Mouse (Mus musculus) forebrain, embryonic 11.5 days (tissue): ENCODE measurements around the gene Adcyap1r1. TPM values are rescaled to one million over a fixed set of nuclear protein-coding genes. Genes with fewer than 3 reads are reported as not detected.
A peak's percentile ranks its signal among the peaks of the same experiment; 100 is the strongest.

Experiments
- ATAC-seq: fragments of 200-750 bp; cut with Nextera tagmentation; replicated peaks from 2 replicates; pipeline ENCODE4 v1.8.0; 2017; ENCODE audit warnings: moderate TSS enrichment; ENCODE audit not compliant: low FRiP score
- DNase-seq: peaks from one replicate; pipeline ENCODE4 v3.0.0-alpha.2; 2017; ENCODE audit warnings: low spot score
- H3K27ac ChIP-seq: fragments of 300-500 bp; sonication (generic); 2 replicates; pipeline ENCODE4 v1.5.1; 2014; ENCODE audit warnings: low read depth, low read length
- H3K27me3 ChIP-seq: fragments of 300-500 bp; sonication (generic); 2 replicates; pipeline ENCODE4 v1.6.1; 2014; ENCODE audit warnings: mild to moderate bottlenecking, low read length, mixed read lengths; ENCODE audit not compliant: control insufficient read depth, insufficient read depth
- H3K36me3 ChIP-seq: fragments of 300-500 bp; sonication (generic); 2 replicates; pipeline ENCODE4 v1.6.1; 2014; ENCODE audit warnings: mild to moderate bottlenecking, low read length, moderate library complexity, mixed read lengths; ENCODE audit not compliant: control insufficient read depth, insufficient read depth
- H3K4me1 ChIP-seq: fragments of 300-500 bp; sonication (generic); replicated peaks from 2 replicates; pipeline ENCODE4 v1.6.1; 2014; ENCODE audit warnings: low read length, mixed read lengths; ENCODE audit not compliant: control insufficient read depth, insufficient read depth
- H3K4me2 ChIP-seq: fragments of 300-500 bp; sonication (generic); 2 replicates; pipeline ENCODE4 v1.6.1; 2014; ENCODE audit warnings: low read depth, mild to moderate bottlenecking, low read length, moderate library complexity, mixed read lengths; ENCODE audit not compliant: severe bottlenecking
- H3K4me3 ChIP-seq: fragments of 300-500 bp; sonication (generic); 2 replicates; pipeline ENCODE4 v1.5.1; 2014; ENCODE audit warnings: low read depth, low read length
- H3K9ac ChIP-seq: fragments of 300-500 bp; sonication (generic); 2 replicates; pipeline ENCODE4 v1.6.1; 2014; ENCODE audit warnings: low read length
- H3K9me3 ChIP-seq: fragments of 300-500 bp; sonication (generic); 2 replicates; pipeline ENCODE4 v1.6.1; 2016; ENCODE audit warnings: low read length, mixed read lengths; ENCODE audit not compliant: control insufficient read depth
- WGBS: fragments of 180-500 bp; shearing (Covaris S2); extraction: QIAGEN DNeasy Blood & Tissue Kit; methylation state at CpG from one replicate; pipeline ENCODE4 v1.1.7; 2014; 5-methylcytosine and 5-hydroxymethylcytosine counted together
- polyA plus RNA-seq: library from polyadenylated mRNA; unstranded; fragments of >200 nt; fragmentation: Nextera tagmentation; extraction: Ambion mirVana; gene quantifications from 2 replicates; pipeline ENCODE4 v1.2.1, GENCODE M21; 2014

The Adcyap1r1 gene
- polyA plus RNA-seq, 1 experiment from 2014 or later: 7.9 TPM

DNA sequence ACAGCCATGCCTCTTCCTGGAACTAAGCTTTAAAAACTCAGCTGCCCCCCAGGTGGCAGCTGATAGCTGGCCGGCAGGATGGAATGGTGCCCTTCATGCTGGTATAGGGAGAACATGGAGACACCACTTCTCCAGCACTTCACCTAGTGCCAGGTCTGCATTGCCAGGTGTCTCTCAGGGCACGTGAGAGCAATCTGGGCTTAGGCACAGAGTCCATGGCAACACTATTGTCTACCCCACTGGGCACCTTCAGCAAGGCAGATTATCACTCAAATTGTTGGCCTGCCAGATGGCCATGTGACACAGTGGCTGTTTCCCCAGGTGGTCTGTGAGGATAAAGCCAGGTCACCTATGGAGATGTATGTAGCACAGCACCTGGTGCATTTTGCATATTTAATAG lies 20.6 kb downstream of the Adcyap1r1 start:
- Histone ChIP-seq H3K4me2 (no peak overlapping the region), H3K27ac (no peak overlapping the region), H3K4me1 (no peaks in the 10 kb centered on the region), H3K9me3 (no peaks in the 10 kb centered on the region), H3K4me3 (no peak overlapping the region), H3K27me3 (no peaks in the 10 kb centered on the region), H3K9ac (no peak overlapping the region), H3K36me3 (no peaks in the 10 kb centered on the region)
- WGBS: 81% methylated on average over 2 of the region's 2 CpGs
- DNase-seq (no peak), ATAC-seq (no peak)

- 83% methylated on average over 1 of the region's 1 CpGs for WGBS
- no peaks in the 10 kb centered on the region for H3K27me3 ChIP-seq
- ATAC-seq: no peak
- H3K4me1 ChIP-seq: peaks cover 11% of the 10 kb centered on the region; the same call in 1 of the 2 replicates
- H3K9ac ChIP-seq: no peak overlapping the region
- H3K9me3 ChIP-seq: no peaks in the 10 kb centered on the region
- no peaks in the 10 kb centered on the region for H3K36me3 ChIP-seq
- no peak for DNase-seq
- H3K27ac ChIP-seq: no peak overlapping the region
- no peak overlapping the region for H3K4me2 ChIP-seq
- no peak overlapping the region for H3K4me3 ChIP-seq
Observed at GRCm38 (mm10) chr6:55480988-55481387, 29.2 kb downstream of the Adcyap1r1 start.

- H3K27ac ChIP-seq: no peak overlapping the region
- no peak overlapping the region for H3K9ac ChIP-seq
- no peaks in the 10 kb centered on the region for H3K36me3 ChIP-seq
- no peak for DNase-seq
- H3K4me3 ChIP-seq: no peak overlapping the region
- no peak for ATAC-seq
- no peaks in the 10 kb centered on the region for H3K9me3 ChIP-seq
- H3K27me3 ChIP-seq: no peaks in the 10 kb centered on the region
- H3K4me1 ChIP-seq: peaks cover 11% of the 10 kb centered on the region; the same call in 1 of the 2 replicates
- no peak overlapping the region for H3K4me2 ChIP-seq
- 86% methylated on average over 1 of the region's 1 CpGs for WGBS
Observed at GRCm38 (mm10) chr6:55482471-55482870, 30.7 kb downstream of the Adcyap1r1 start.

GRCm38 (mm10) chr6:55483360-55483759 lies 31.6 kb downstream of the Adcyap1r1 start:
- Histone ChIP-seq H3K9me3 (no peaks in the 10 kb centered on the region), H3K4me1 (peaks cover 11% of the 10 kb centered on the region; the same call in 1 of the 2 replicates), H3K4me3 (no peak overlapping the region), H3K4me2 (no peak overlapping the region), H3K36me3 (no peaks in the 10 kb centered on the region), H3K27me3 (no peaks in the 10 kb centered on the region), H3K9ac (no peak overlapping the region), H3K27ac (no peak overlapping the region)
- DNase-seq (no peak), ATAC-seq (no peak)
- WGBS: 84% methylated on average over 7 of the region's 7 CpGs

DNA sequence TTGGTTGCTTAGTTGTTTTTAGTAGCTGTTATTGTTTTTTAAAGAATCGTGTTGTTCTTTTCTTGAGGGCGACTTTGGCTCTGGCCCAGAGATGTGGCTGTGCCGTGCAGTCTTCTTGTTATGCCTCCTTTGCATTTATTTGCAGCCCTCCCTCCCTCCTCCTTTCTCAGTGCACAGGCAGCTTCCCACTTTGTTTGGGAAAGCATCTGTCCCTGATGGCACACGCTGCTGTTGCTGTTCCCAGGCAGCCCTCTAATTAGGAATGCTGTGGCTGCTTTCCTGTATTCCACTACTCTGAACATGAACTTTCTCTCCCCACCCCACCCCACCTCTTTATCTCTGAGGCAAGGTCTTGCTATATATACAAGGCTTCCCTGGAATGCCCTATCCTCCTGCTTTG lies 32.4 kb downstream of the Adcyap1r1 start:
- Histone ChIP-seq H3K9ac (no peak overlapping the region; the same call in 1 of the 2 replicates), H3K4me2 (no peak overlapping the region), H3K4me1 (peaks cover 11% of the 10 kb centered on the region; the same call in 1 of the 2 replicates), H3K27ac (peak overlapping the region; percentile 25; the same call in 1 of the 2 replicates), H3K9me3 (no peaks in the 10 kb centered on the region), H3K4me3 (no peak overlapping the region), H3K27me3 (no peaks in the 10 kb centered on the region), H3K36me3 (no peaks in the 10 kb centered on the region)
- peak; percentile 74 for ATAC-seq
- WGBS: 19% methylated on average over 4 of the region's 4 CpGs
- DNase-seq: peak; percentile 55

DNA sequence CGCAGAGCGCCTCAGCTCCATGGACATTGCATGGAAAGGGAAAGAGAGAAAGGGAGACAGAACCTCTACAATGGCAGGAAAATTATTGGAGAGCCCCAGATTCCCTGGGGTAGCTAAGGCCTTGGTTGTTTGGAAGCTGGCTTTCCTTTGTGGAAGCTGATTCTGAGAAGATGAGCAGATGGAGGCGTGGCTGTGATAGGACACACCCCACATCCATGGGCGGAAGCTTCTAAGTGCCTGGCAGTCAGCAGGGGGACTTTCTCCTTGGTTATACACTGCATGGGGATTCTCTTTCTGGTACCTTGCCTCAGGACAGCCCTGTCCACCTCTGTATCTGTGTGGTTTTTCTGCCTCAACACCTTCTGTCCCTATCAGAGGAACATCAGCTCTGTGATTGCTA lies 33.4 kb downstream of the Adcyap1r1 start:
- H3K4me2 ChIP-seq: no peak overlapping the region
- no peaks in the 10 kb centered on the region for H3K27me3 ChIP-seq
- no peak overlapping the region for H3K27ac ChIP-seq
- H3K9me3 ChIP-seq: no peaks in the 10 kb centered on the region
- ATAC-seq: 0 out of 2 replicates have a peak, but pooled peaks have one; percentile 3
- no peak for DNase-seq
- H3K9ac ChIP-seq: no peak overlapping the region
- no peaks in the 10 kb centered on the region for H3K36me3 ChIP-seq
- H3K4me3 ChIP-seq: no peak overlapping the region
- H3K4me1 ChIP-seq: peaks cover 11% of the 10 kb centered on the region; the same call in 1 of the 2 replicates
- WGBS: 71% methylated on average over 4 of the region's 4 CpGs

DNA sequence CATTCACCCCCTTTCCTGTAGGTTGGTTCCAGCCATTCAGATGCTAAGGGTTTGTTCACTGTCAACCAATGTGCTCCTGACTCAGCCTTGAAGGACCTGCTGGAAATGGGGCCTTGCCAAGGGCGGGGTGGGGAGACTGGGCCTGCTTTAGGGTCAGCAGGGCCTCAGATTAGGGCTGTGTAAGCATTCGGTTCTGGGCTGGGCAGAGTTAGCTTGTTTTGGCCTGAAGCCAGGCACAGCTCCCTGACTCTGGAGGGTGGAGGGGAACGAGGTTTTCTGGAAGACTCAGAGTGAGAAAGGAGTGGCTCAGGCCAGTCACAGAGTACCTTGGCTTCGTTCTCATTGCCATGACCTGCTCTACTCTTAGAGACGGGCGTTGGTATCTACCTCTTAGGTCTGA lies 35.9 kb downstream of the Adcyap1r1 start:
- Histone ChIP-seq H3K9me3 (no peaks in the 10 kb centered on the region), H3K4me3 (no peak overlapping the region), H3K4me1 (peaks cover 11% of the 10 kb centered on the region; the same call in 1 of the 2 replicates), H3K36me3 (no peaks in the 10 kb centered on the region), H3K4me2 (no peak overlapping the region), H3K9ac (no peak overlapping the region), H3K27me3 (no peaks in the 10 kb centered on the region), H3K27ac (no peak overlapping the region)
- no peak for DNase-seq
- ATAC-seq: no peak
- WGBS: 81% methylated on average over 6 of the region's 6 CpGs

- no peak overlapping the region for H3K4me3 ChIP-seq
- H3K27ac ChIP-seq: no peak overlapping the region
- no peaks in the 10 kb centered on the region for H3K27me3 ChIP-seq
- no peaks in the 10 kb centered on the region for H3K36me3 ChIP-seq
- no peaks in the 10 kb centered on the region for H3K9me3 ChIP-seq
- no peak overlapping the region for H3K4me2 ChIP-seq
- DNase-seq (no peak), ATAC-seq (no peak)
- WGBS: 98% methylated on average over 4 of the region's 4 CpGs
- H3K4me1 ChIP-seq: no peaks in the 10 kb centered on the region
- no peak overlapping the region for H3K9ac ChIP-seq
Observed at GRCm38 (mm10) chr6:55496201-55496600, 44.4 kb downstream of the Adcyap1r1 start.

GRCm38 (mm10) chr6:55498753-55499152 lies 47.0 kb downstream of the Adcyap1r1 start:
- Histone ChIP-seq H3K9ac (no peak overlapping the region), H3K36me3 (no peaks in the 10 kb centered on the region), H3K27ac (no peak overlapping the region), H3K27me3 (no peaks in the 10 kb centered on the region), H3K4me1 (no peaks in the 10 kb centered on the region), H3K4me3 (no peak overlapping the region), H3K9me3 (no peaks in the 10 kb centered on the region), H3K4me2 (no peak overlapping the region)
- no peak for ATAC-seq
- DNase-seq: no peak
